In the genomic region with DNA sequence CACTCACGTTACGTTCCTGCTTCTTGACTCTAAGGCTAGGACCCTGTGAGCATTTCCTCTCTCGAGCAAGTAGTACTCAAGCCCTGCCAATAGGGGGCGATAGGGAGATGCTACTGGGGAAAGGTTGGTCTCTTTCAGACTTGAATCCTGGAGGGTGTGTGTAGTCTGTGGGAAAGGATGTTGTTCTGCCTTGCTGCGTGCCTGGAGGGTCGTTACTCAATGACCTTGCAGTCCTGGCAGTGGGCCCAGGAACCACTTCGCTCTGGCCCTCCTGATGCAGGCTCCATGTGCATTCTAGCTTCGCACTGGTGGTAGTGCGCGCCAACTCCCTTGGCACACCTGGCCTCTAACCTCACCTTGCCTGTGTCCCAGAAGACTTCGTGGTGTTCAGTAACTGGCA, we compare ENCODE assay signal across 9 mouse cellular contexts.
DNase-seq lines count a peak whose midpoint lies in the region; ATAC-seq and TF ChIP-seq lines count a peak whose summit lies in the region.
"Had no signal": no experiment of that assay in that cellular context is flagged by ENCODE, and none has a peak within 500 bp of the region (broad histone marks: within the 10 kb centered on the region; RNA-seq: fewer than 3 reads in every experiment).

No protein-coding gene starts in this region.

- TF ChIP-seq CTCF in left cerebral cortex, adult 2 months (IDR thresholded peaks at IDR 0.05), result peak; percentile 30
- TF ChIP-seq CTCF in lung, embryonic 14.5 days (IDR thresholded peaks at IDR 0.05; ENCODE audit: low read depth), result peak; percentile 66

- no peaks in the 10 kb centered on the region for H3K4me1 ChIP-seq in lung, embryonic 14.5 days (ENCODE audit: insufficient read depth)
- H3K4me1 ChIP-seq: midbrain, embryonic 12.5 days had no signal

- no peak overlapping the region for H3K9ac ChIP-seq in lung, embryonic 14.5 days
- H3K9ac ChIP-seq: midbrain, embryonic 12.5 days had no signal

- no peak overlapping the region for H3K27ac ChIP-seq in left cerebral cortex, adult 2 months
- H3K27ac ChIP-seq in lung, embryonic 14.5 days (ENCODE audit: low read depth), result no peak overlapping the region
- H3K27ac ChIP-seq: midbrain, embryonic 12.5 days had no signal

- ATAC-seq in erythroid progenitor cell, adult 5-6 weeks (replicated peaks; ENCODE audit: low FRiP score, poor library complexity, severe bottlenecking), result peak; percentile 47; the same call in 1 of the 2 replicates
- no peak for ATAC-seq in lung, embryonic 14.5 days (ENCODE audit: insufficient read depth)

- intact Hi-C loops in left cerebral cortex, adult 2 months (cut with DNase I), result no loop called here
- intact Hi-C loops in left cerebral cortex, postnatal 25 days (cut with DNase I), result no loop called here

- no peak overlapping the region for H3K4me2 ChIP-seq in lung, embryonic 14.5 days
- H3K4me2 ChIP-seq: midbrain, embryonic 12.5 days had no signal

- peaks cover 5% of the 10 kb centered on the region; the same call in 1 of the 2 replicates for H3K36me3 ChIP-seq in lung, embryonic 14.5 days (ENCODE audit: insufficient read depth)

- no peak for DNase-seq in left cerebral cortex, adult 2 months (ENCODE audit: extremely low spot score in 1 of 2, low spot score in 2 of 2)
- DNase-seq in left cerebral cortex, postnatal 25 days (ENCODE audit: low spot score in 2 of 2), result no peak
- peak; percentile 85 for DNase-seq in R1 (ENCODE audit: low read depth, low spot score)
- DNase-seq in lung, embryonic 14.5 days, result peak; percentile 47
- peak; percentile 58 for DNase-seq in thymus, postnatal 4 days
- DNase-seq in left cerebral cortex, adult 8-10 months (ENCODE audit: low spot score in 2 of 2), result no peak
- no peak for DNase-seq in layer of hippocampus, postnatal 14 days (ENCODE audit: low spot score in 2 of 2)

- no peak overlapping the region for H3K4me3 ChIP-seq in left cerebral cortex, adult 2 months
- no peak overlapping the region for H3K4me3 ChIP-seq in lung, embryonic 14.5 days (ENCODE audit: low read depth, low read length)
- H3K4me3 ChIP-seq: midbrain, embryonic 12.5 days had no signal

- no peaks in the 10 kb centered on the region for H3K9me3 ChIP-seq in lung, embryonic 14.5 days (ENCODE audit: low read depth, low read length)
- H3K9me3 ChIP-seq: midbrain, embryonic 12.5 days had no signal

- WGBS in lung, embryonic 14.5 days, result 78% methylated on average over 11 of the region's 11 CpGs

- H3K27me3 ChIP-seq in lung, embryonic 14.5 days (ENCODE audit: insufficient read depth, low read length), result no peaks in the 10 kb centered on the region
- H3K27me3 ChIP-seq: midbrain, embryonic 12.5 days had no signal

Comparison
In these comparisons a context has a peak if more than half of its experiments do, and no peak if none do; other contexts are left out.
1. DNase-seq: peak in R1 (single experiment), lung, embryonic 14.5 days (single experiment) and thymus, postnatal 4 days (single experiment); none in left cerebral cortex, adult 2 months (0 of 2), left cerebral cortex, postnatal 25 days (0 of 2), left cerebral cortex, adult 8-10 months (0 of 2) and layer of hippocampus, postnatal 14 days (0 of 2).